Mouse (Mus musculus) stomach, embryonic 14.5 days (tissue): ENCODE results near the gene Tnk1. TPM values are rescaled to one million over a fixed set of nuclear protein-coding genes. Genes with fewer than 3 reads are reported as not detected.

ENCODE experiments used
- ATAC-seq: fragments of 200-750 bp; cut with Nextera tagmentation; 2 replicates; pipeline ENCODE4 v1.8.0; 2017; ENCODE audit warnings: low read depth, moderate TSS enrichment; ENCODE audit not compliant: insufficient number of reproducible peaks, insufficient read depth, low FRiP score
- H3K27ac ChIP-seq: fragments of 300-500 bp; sonication (generic); 2 replicates; pipeline ENCODE4 v1.5.1; 2014; ENCODE audit warnings: mild to moderate bottlenecking, low read length, moderate library complexity, mixed read lengths
- H3K27me3 ChIP-seq: fragments of 300-500 bp; sonication (generic); 2 replicates; pipeline ENCODE4 v1.6.1; 2014; ENCODE audit warnings: low read length, control low read depth, mixed read lengths; ENCODE audit not compliant: control insufficient read depth, insufficient read depth
- H3K36me3 ChIP-seq: fragments of 300-500 bp; sonication (generic); 2 replicates; pipeline ENCODE4 v1.6.1; 2014; ENCODE audit warnings: mild to moderate bottlenecking, control low read depth, low read length, moderate library complexity, mixed read lengths; ENCODE audit not compliant: control insufficient read depth, insufficient read depth
- H3K4me1 ChIP-seq: fragments of 300-500 bp; sonication (generic); 2 replicates; pipeline ENCODE4 v1.6.1; 2014; ENCODE audit warnings: low read length, control low read depth, mixed read lengths; ENCODE audit not compliant: control insufficient read depth, insufficient read depth
- H3K4me2 ChIP-seq: fragments of 300-500 bp; sonication (generic); replicated peaks from 2 replicates; pipeline ENCODE4 v1.6.1; 2014; ENCODE audit warnings: low read depth, low read length, control low read depth
- H3K4me3 ChIP-seq: fragments of 300-500 bp; sonication (generic); 2 replicates; pipeline ENCODE4 v1.5.1; 2014; ENCODE audit warnings: low read depth, low read length, control low read depth
- H3K9ac ChIP-seq: fragments of 300-500 bp; sonication (generic); replicated peaks from 2 replicates; pipeline ENCODE4 v1.6.1; 2014; ENCODE audit warnings: low read depth, mild to moderate bottlenecking, control low read depth, low read length, moderate library complexity, mixed read lengths
- H3K9me3 ChIP-seq: fragments of 300-500 bp; sonication (generic); 2 replicates; pipeline ENCODE4 v1.6.1; 2016; ENCODE audit warnings: low read depth, low read length, control low read depth; ENCODE audit not compliant: control insufficient read depth
- WGBS: fragments of 180-500 bp; shearing (Covaris S2); extraction: QIAGEN DNeasy Blood & Tissue Kit; methylation state at CpG from one replicate; pipeline ENCODE4 v1.1.7; 2014; 5-methylcytosine and 5-hydroxymethylcytosine counted together
- polyA plus RNA-seq: library from polyadenylated mRNA; unstranded; fragments of >200 nt; fragmentation: Nextera tagmentation; extraction: Ambion mirVana; gene quantifications from 2 replicates; pipeline ENCODE4 v1.2.1, GENCODE M21; 2014

Gene Tnk1
- polyA plus RNA-seq, 1 experiment from 2014 or later, result 11.1 TPM

DNA sequence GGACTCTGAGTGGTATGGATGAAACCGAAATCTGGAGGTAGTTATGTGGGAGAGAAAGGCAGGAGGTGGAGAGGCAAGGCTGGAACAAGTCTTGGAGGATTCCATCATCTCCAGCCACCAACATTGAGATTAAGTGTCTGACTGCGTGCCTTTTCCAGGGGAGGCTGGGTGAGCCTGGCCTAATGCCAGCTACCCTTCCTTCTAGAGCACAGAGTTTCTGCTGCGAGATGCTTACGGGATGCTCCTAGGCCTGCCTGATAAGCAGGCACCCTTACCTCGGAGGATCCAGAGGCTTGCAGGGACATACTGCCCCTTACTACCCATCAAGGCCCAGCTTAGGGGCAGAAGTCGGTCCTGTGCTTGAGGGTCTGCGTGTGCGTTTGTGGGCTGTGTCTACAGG lies 25.0 kb downstream of the Tnk1 start:
- peak overlapping the region; percentile 33 for H3K4me3 ChIP-seq
- H3K9ac ChIP-seq, result peak overlapping the region; percentile 31
- peaks cover 28% of the 10 kb centered on the region for H3K4me1 ChIP-seq
- peaks cover 23% of the 10 kb centered on the region; the same call in 1 of the 2 replicates for H3K36me3 ChIP-seq
- peak overlapping the region; percentile 63 for H3K4me2 ChIP-seq
- H3K27me3 ChIP-seq, result no peaks in the 10 kb centered on the region
- WGBS, result 65% methylated on average over 8 of the region's 8 CpGs
- no peak for ATAC-seq
- no peak overlapping the region for H3K27ac ChIP-seq
- no peaks in the 10 kb centered on the region for H3K9me3 ChIP-seq

DNA sequence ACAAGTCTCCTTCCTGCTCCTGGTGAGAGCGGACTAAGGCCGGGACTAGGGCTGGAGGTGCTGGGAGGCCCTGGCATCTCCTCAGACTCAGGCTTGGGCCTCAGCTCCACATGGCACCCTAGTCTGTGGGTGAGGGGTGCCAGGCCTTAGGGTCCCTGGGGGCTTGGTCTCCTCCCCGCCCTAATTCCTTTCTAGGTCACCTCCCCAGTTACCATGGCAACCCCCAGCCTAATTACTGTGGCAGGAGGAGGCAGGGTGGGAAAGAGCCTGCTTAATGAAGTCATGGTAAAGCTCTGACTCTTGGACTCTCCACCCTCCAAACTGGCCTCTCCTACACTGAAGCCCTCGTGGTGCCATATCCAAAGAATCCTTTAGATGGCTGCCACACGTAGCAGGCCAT lies 29.7 kb downstream of the Tnk1 start:
- peaks cover 3% of the 10 kb centered on the region for H3K4me1 ChIP-seq
- no peak; the same call in 1 of the 2 replicates for ATAC-seq
- WGBS, result 73% methylated on average over 5 of the region's 5 CpGs
- no peak overlapping the region for H3K9ac ChIP-seq
- no peaks in the 10 kb centered on the region for H3K27me3 ChIP-seq
- no peak overlapping the region for H3K4me3 ChIP-seq
- no peak overlapping the region for H3K27ac ChIP-seq
- H3K4me2 ChIP-seq, result no peak overlapping the region
- H3K9me3 ChIP-seq, result no peaks in the 10 kb centered on the region
- H3K36me3 ChIP-seq, result peaks cover 57% of the 10 kb centered on the region

DNA sequence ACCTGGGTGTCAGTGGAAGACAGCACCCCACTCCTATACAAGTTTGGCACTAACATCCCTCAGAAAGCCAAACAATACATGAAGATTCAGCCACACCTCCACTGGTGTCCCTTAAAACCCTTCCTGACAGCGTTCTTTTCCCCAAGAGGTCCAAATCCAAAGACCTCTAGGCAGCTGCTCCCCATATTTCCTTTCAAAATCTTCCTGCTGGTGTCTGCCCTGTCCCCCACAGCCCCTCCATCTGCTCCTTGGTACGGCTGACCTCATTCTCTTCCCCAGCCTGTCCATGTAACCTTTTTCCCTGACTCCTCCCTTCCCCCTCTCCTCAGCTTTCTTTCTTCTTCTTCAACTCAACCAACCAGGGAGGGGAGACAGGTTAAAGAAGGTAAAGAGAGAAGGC lies 35.1 kb downstream of the Tnk1 start:
- H3K36me3 ChIP-seq, result peaks cover 34% of the 10 kb centered on the region
- no peak overlapping the region for H3K4me3 ChIP-seq
- no peak for ATAC-seq
- H3K9ac ChIP-seq, result no peak overlapping the region
- H3K27me3 ChIP-seq, result no peaks in the 10 kb centered on the region
- 74% methylated on average over 2 of the region's 2 CpGs for WGBS
- H3K27ac ChIP-seq, result no peak overlapping the region
- no peak overlapping the region for H3K4me2 ChIP-seq
- H3K4me1 ChIP-seq, result no peaks in the 10 kb centered on the region
- H3K9me3 ChIP-seq, result no peaks in the 10 kb centered on the region

DNA sequence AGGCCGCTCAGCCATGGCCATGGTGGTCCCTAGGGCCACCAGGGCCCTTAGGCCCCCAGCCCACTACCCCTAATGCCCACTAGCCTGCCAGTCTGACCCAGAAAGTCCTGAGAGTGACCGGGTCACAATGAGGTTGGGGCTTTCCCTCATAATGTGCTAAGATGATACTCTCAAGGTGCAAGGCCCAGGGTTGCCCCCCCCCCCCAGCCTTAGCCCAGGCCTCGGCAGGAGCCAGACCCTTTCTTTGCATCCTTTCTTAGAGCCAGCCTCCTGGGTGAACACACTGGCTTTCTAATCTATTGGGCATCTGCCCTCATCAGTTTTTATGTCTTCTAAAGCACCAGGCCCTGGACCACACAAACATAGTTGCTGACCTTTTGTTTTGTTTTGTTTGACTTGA lies 36.5 kb downstream of the Tnk1 start, which contains the start of gene Spem1:
TSS of gene Spem1 (minus strand) at position 101 of the 400 bp plus-strand sequence.
- ATAC-seq, result no peak
- no peak within 1 kb of the TSS for H3K4me2 ChIP-seq
- no peaks in the 10 kb centered on the region for H3K4me1 ChIP-seq
- H3K9ac ChIP-seq, result no peak within 1 kb of the TSS
- H3K9me3 ChIP-seq, result peaks cover 3% of the 10 kb centered on the region; the same call in 1 of the 2 replicates
- no peak within 1 kb of the TSS for H3K27ac ChIP-seq
- WGBS, result 80% methylated on average over 3 of the region's 3 CpGs
- H3K4me3 ChIP-seq, result no peak within 1 kb of the TSS
- peaks cover 22% of the 10 kb centered on the region for H3K36me3 ChIP-seq
- no peaks in the 10 kb centered on the region for H3K27me3 ChIP-seq

DNA sequence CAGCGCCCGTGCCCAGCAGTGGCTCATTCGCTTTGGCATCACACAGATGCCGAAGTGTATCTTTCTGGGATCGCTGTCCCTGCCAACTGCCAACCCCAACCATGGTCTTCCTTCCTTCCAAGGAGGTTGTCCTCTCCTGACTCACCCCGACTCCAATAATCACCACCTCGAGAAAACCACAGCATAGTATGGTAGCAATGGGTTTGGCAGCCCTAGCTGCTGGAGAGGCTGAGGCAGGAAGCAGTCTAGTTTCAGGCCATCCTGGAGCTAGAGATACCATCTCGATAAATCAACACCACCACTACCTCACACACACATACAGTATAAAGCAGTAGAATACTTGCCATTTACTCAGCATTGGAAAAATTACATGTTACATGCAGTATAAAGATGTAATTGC lies 39.7 kb downstream of the Tnk1 start:
- H3K9me3 ChIP-seq, result peaks cover 3% of the 10 kb centered on the region; the same call in 1 of the 2 replicates
- no peak overlapping the region for H3K9ac ChIP-seq
- 92% methylated on average over 8 of the region's 8 CpGs for WGBS
- H3K4me3 ChIP-seq, result no peak overlapping the region
- no peak overlapping the region for H3K27ac ChIP-seq
- no peaks in the 10 kb centered on the region for H3K36me3 ChIP-seq
- no peaks in the 10 kb centered on the region for H3K4me1 ChIP-seq
- no peaks in the 10 kb centered on the region for H3K27me3 ChIP-seq
- no peak for ATAC-seq
- H3K4me2 ChIP-seq, result no peak overlapping the region

DNA sequence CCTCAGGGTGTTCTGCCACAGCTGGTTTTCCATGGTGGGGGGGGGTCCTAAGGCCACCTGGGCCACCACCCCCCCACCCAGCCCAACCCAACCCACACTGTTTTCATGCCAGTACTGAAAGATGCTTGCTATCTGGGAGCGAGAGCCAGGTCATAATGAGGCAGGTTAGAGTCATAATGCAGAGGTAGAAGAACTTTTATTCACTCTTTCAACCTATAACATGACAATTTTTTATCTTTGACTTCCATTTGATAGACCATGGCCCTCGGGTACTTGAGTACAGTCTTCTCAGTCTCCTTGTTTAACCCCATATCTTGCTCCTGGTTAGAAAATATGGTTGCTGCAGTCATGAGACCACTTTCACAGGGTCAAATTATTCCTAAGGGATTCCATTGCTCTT lies 40.2 kb downstream of the Tnk1 start, which contains the start of gene Spem2:
TSS of gene Spem2 (minus strand) at position 101 of the 400 bp plus-strand sequence.
- peaks cover 3% of the 10 kb centered on the region; the same call in 1 of the 2 replicates for H3K9me3 ChIP-seq
- H3K27me3 ChIP-seq, result no peaks in the 10 kb centered on the region
- WGBS, result 78% methylated on average over 2 of the region's 2 CpGs
- no peak within 1 kb of the TSS for H3K4me3 ChIP-seq
- no peak for ATAC-seq
- no peak within 1 kb of the TSS for H3K27ac ChIP-seq
- no peak within 1 kb of the TSS for H3K4me2 ChIP-seq
- no peaks in the 10 kb centered on the region for H3K36me3 ChIP-seq
- no peak within 1 kb of the TSS for H3K9ac ChIP-seq
- no peaks in the 10 kb centered on the region for H3K4me1 ChIP-seq

DNA sequence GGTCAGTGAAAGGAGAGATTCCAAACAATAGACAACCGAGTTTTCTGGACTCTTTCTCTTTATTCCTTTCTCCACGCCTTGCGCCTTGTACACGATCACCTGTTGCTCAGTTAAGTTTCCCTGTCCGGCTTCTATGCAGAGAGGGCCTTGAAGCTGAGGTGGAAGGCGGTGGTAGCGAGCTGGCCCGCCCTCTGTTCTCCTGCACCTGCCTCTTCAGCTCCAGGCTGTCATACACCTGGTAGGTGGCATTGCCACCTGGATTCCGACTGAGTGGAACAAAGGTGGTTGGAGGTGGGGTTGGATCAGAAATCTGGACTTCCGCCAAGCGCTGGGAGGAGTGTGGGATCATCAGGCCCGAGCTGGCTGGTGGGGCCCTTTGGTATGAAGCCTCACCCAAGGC lies 42.0 kb downstream of the Tnk1 start:
- Histone ChIP-seq H3K27ac (no peak overlapping the region), H3K4me1 (no peaks in the 10 kb centered on the region), H3K36me3 (no peaks in the 10 kb centered on the region), H3K27me3 (no peaks in the 10 kb centered on the region), H3K4me2 (no peak overlapping the region), H3K4me3 (no peak overlapping the region), H3K9ac (no peak overlapping the region), H3K9me3 (peaks cover 3% of the 10 kb centered on the region; the same call in 1 of the 2 replicates)
- no peak for ATAC-seq
- 91% methylated on average over 12 of the region's 12 CpGs for WGBS

DNA sequence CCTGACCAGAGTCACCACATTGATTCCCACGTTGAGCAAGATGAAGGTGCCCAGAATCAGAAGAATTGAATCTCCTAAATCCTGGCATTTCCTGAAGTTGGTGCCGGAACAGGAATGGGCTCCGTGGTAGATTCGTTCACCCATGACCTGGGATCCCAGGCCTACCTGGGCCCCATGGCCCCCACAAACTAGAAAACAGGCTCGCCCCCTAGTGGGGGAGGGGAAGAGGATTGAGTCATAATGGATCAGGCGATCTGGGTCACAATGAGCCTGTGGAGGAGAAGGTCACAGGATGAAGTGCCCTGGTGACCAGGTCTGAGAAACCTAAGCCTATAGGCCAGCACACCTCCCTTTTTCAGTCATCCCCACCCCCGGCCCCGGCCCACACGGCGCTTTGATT lies 43.4 kb downstream of the Tnk1 start, which contains the start of gene Gm39566:
TSS of gene Gm39566 (minus strand) at position 144 of the 400 bp plus-strand sequence.
- Histone ChIP-seq H3K4me3 (no peak within 1 kb of the TSS), H3K9me3 (peaks cover 3% of the 10 kb centered on the region; the same call in 1 of the 2 replicates), H3K36me3 (no peaks in the 10 kb centered on the region), H3K4me1 (no peaks in the 10 kb centered on the region), H3K4me2 (no peak within 1 kb of the TSS), H3K27me3 (no peaks in the 10 kb centered on the region), H3K27ac (no peak within 1 kb of the TSS), H3K9ac (no peak within 1 kb of the TSS)
- 49% methylated on average over 10 of the region's 10 CpGs for WGBS
- ATAC-seq, result no peak

DNA sequence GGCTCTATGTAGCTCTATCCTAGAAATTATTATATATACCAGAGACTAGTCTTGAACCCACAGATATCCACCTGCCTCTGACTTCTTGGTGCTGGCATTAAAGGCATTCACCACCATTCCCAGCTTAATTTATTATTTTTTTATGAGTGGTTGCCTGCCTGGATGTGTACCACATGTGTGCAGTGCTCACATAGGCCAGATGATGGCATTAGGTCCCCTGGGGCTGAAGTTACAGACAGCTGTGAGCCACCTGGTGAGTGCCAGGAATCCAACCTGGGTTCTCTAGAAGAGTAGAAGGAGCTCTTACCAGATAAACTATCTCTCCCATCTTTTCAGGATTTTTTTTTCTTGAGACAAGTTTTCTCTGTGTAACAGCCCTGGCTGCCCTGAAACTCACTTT lies 48.2 kb downstream of the Tnk1 start:
- Histone ChIP-seq H3K9me3 (no peaks in the 10 kb centered on the region; the same call in 1 of the 2 replicates), H3K4me3 (no peak overlapping the region), H3K4me2 (no peak overlapping the region), H3K27ac (no peak overlapping the region), H3K4me1 (no peaks in the 10 kb centered on the region), H3K27me3 (0 out of 2 replicates have a peak, but pooled peaks cover 3% of the 10 kb centered on the region), H3K36me3 (no peaks in the 10 kb centered on the region), H3K9ac (no peak overlapping the region)
- ATAC-seq, result no peak
